Mouse (Mus musculus) small intestine, adult 2 months (tissue): ENCODE results near the gene Pan2.

ENCODE experiments used
- CTCF ChIP-seq: fragments of 200-500 bp; IDR thresholded peaks from 2 replicates; pipeline ENCODE4 v1.5.1; 2012; ENCODE audit warnings: low read depth, mild to moderate bottlenecking, control low read depth, inconsistent platforms, low read length, moderate library complexity, mixed read lengths; ENCODE audit not compliant: insufficient replicate concordance, insufficient read length; ENCODE audit errors: extremely low read depth
- POLR2A ChIP-seq: fragments of 200-500 bp; IDR thresholded peaks from 2 replicates; pipeline ENCODE4 v1.6.1; 2012; ENCODE audit warnings: low read depth, mild to moderate bottlenecking, control low read depth, inconsistent platforms, low read length, moderate library complexity

- TF ChIP-seq CTCF (no peak), POLR2A (no peak)
These were observed 7.0 kb downstream of the Pan2 start for GRCm38 (mm10) chr10:128310177-128310576.
